Mouse (Mus musculus): ENCODE measurements around the gene Nudt16. TPM values are rescaled to one million over a fixed set of nuclear protein-coding genes. Genes with fewer than 3 reads are reported as not detected.
"Not testable (repeated sequence)": the region's sequence is repeated elsewhere in the genome, so short reads cannot be mapped to it uniquely, and the experiment has no call there.

The Nudt16 gene
- total and polyA plus RNA-seq, 2 experiments from 2014 or later, result 8.1 to 8.9 TPM

- Histone ChIP-seq H3K4me1 (ENCODE audit: control insufficient read depth, insufficient read depth) (peaks cover 8% of the 10 kb centered on the region; the same call in 1 of the 2 replicates), H3K9me3 (replicated peaks; ENCODE audit: control insufficient read depth, low read length) (no peaks in the 10 kb centered on the region), H3K27me3 (ENCODE audit: control insufficient read depth, insufficient read depth, low read length) (no peaks in the 10 kb centered on the region), H3K9ac (replicated peaks; ENCODE audit: low read depth, low read length) (no peak overlapping the region), H3K4me3 (ENCODE audit: low read depth, low read length) (peak overlapping the region; percentile 68), H3K27ac (ENCODE audit: low read depth) (no peak overlapping the region), H3K36me3 (replicated peaks; ENCODE audit: control insufficient read depth, insufficient read depth, low read length) (no peaks in the 10 kb centered on the region), H3K4me2 (ENCODE audit: low read depth, low read length) (peak overlapping the region; percentile 80)
- WGBS, result 20% methylated on average over 5 of the region's 5 CpGs
- ATAC-seq (ENCODE audit: insufficient read depth, low read depth) (0 out of 2 replicates have a peak, but pooled peaks have one; percentile 3), DNase-seq (ENCODE audit: low spot score) (no peak)
- TF ChIP-seq CTCF (IDR thresholded peaks at IDR 0.05; ENCODE audit: low read depth) (no peak), EP300 (IDR thresholded peaks at IDR 0.05; ENCODE audit: low read depth) (no peak)
These were observed 361 bp upstream of the Nudt16 start for GRCm38 (mm10) chr9:105132002-105132367.

- no peak for TF ChIP-seq EP300 (IDR thresholded peaks at IDR 0.05; ENCODE audit: low read depth)
- ATAC-seq (ENCODE audit: insufficient read depth, low read depth) (no peak), DNase-seq (ENCODE audit: low spot score) (no peak)
- Histone ChIP-seq H3K9ac (replicated peaks; ENCODE audit: low read depth, low read length) (no peak overlapping the region), H3K9me3 (replicated peaks; ENCODE audit: control insufficient read depth, low read length) (no peaks in the 10 kb centered on the region), H3K4me3 (ENCODE audit: low read depth, low read length) (no peak overlapping the region), H3K4me2 (ENCODE audit: low read depth, low read length) (peak overlapping the region; percentile 80; the same call in 1 of the 2 replicates), H3K36me3 (replicated peaks; ENCODE audit: control insufficient read depth, insufficient read depth, low read length) (no peaks in the 10 kb centered on the region), H3K27me3 (ENCODE audit: control insufficient read depth, insufficient read depth, low read length) (no peaks in the 10 kb centered on the region), H3K27ac (ENCODE audit: low read depth) (no peak overlapping the region), H3K4me1 (ENCODE audit: control insufficient read depth, insufficient read depth) (peaks cover 8% of the 10 kb centered on the region; the same call in 1 of the 2 replicates)
- 92% methylated on average over 8 of the region's 8 CpGs for WGBS
These were observed 1.3 kb downstream of the Nudt16 start for GRCm38 (mm10) chr9:105130331-105130730.

GRCm38 (mm10) chr9:105125206-105125605, 6.4 kb downstream of the Nudt16 start:
- ATAC-seq (ENCODE audit: insufficient read depth, low read depth); H3K27me3 ChIP-seq (ENCODE audit: control insufficient read depth, insufficient read depth, low read length); H3K9ac ChIP-seq (replicated peaks; ENCODE audit: low read depth, low read length); H3K4me1 ChIP-seq (ENCODE audit: control insufficient read depth, insufficient read depth); DNase-seq (ENCODE audit: low spot score); H3K4me2 ChIP-seq (ENCODE audit: low read depth, low read length); H3K36me3 ChIP-seq (replicated peaks; ENCODE audit: control insufficient read depth, insufficient read depth, low read length); H3K9me3 ChIP-seq (replicated peaks; ENCODE audit: control insufficient read depth, low read length); H3K4me3 ChIP-seq (ENCODE audit: low read depth, low read length); H3K27ac ChIP-seq (ENCODE audit: low read depth): not testable (repeated sequence)
- 54% methylated on average over 3 of the region's 3 CpGs for WGBS

- TF ChIP-seq EP300 (IDR thresholded peaks at IDR 0.05; ENCODE audit: low read depth), result no peak
- TF ChIP-seq CTCF (IDR thresholded peaks at IDR 0.05; ENCODE audit: low read depth), result no peak
- WGBS, result 80% methylated on average over 5 of the region's 5 CpGs
- no peak overlapping the region for H3K9ac ChIP-seq (replicated peaks; ENCODE audit: low read depth, low read length)
- H3K27me3 ChIP-seq (ENCODE audit: control insufficient read depth, insufficient read depth, low read length), result no peaks in the 10 kb centered on the region
- H3K4me3 ChIP-seq (ENCODE audit: low read depth, low read length), result no peak overlapping the region
- H3K4me2 ChIP-seq (ENCODE audit: low read depth, low read length), result no peak overlapping the region
- no peak overlapping the region for H3K27ac ChIP-seq (ENCODE audit: low read depth)
- H3K9me3 ChIP-seq (replicated peaks; ENCODE audit: control insufficient read depth, low read length), result no peaks in the 10 kb centered on the region
- no peaks in the 10 kb centered on the region for H3K4me1 ChIP-seq (ENCODE audit: control insufficient read depth, insufficient read depth)
- DNase-seq (ENCODE audit: low spot score) (no peak), ATAC-seq (ENCODE audit: insufficient read depth, low read depth) (no peak)
- H3K36me3 ChIP-seq (replicated peaks; ENCODE audit: control insufficient read depth, insufficient read depth, low read length), result no peaks in the 10 kb centered on the region
These were observed 27.7 kb downstream of the Nudt16 start for GRCm38 (mm10) chr9:105103893-105104292.

- H3K27ac ChIP-seq (ENCODE audit: low read depth), result no peak overlapping the region
- no peak for DNase-seq (ENCODE audit: low spot score)
- no peaks in the 10 kb centered on the region for H3K4me1 ChIP-seq (ENCODE audit: control insufficient read depth, insufficient read depth)
- no peak overlapping the region for H3K4me2 ChIP-seq (ENCODE audit: low read depth, low read length)
- H3K36me3 ChIP-seq (replicated peaks; ENCODE audit: control insufficient read depth, insufficient read depth, low read length), result no peaks in the 10 kb centered on the region
- H3K27me3 ChIP-seq (ENCODE audit: control insufficient read depth, insufficient read depth, low read length), result no peaks in the 10 kb centered on the region
- H3K9me3 ChIP-seq (replicated peaks; ENCODE audit: control insufficient read depth, low read length), result no peaks in the 10 kb centered on the region
- ATAC-seq (ENCODE audit: insufficient read depth, low read depth), result no peak
- no peak for TF ChIP-seq EP300 (IDR thresholded peaks at IDR 0.05; ENCODE audit: low read depth)
- no peak for TF ChIP-seq CTCF (IDR thresholded peaks at IDR 0.05; ENCODE audit: low read depth)
- H3K9ac ChIP-seq (replicated peaks; ENCODE audit: low read depth, low read length), result no peak overlapping the region
- 30% methylated on average over 1 of the region's 1 CpGs for WGBS
- H3K4me3 ChIP-seq (ENCODE audit: low read depth, low read length), result no peak overlapping the region
These were observed 29.7 kb downstream of the Nudt16 start for GRCm38 (mm10) chr9:105101911-105102310.

GRCm38 (mm10) chr9:105100807-105101570, 30.6 kb downstream of the Nudt16 start:
- DNase-seq (ENCODE audit: low spot score), result no peak
- no peak overlapping the region for H3K4me3 ChIP-seq (ENCODE audit: low read depth, low read length)
- H3K4me1 ChIP-seq (ENCODE audit: control insufficient read depth, insufficient read depth), result no peaks in the 10 kb centered on the region
- no peaks in the 10 kb centered on the region for H3K36me3 ChIP-seq (replicated peaks; ENCODE audit: control insufficient read depth, insufficient read depth, low read length)
- TF ChIP-seq CTCF (IDR thresholded peaks at IDR 0.05; ENCODE audit: low read depth) (no peak), EP300 (IDR thresholded peaks at IDR 0.05; ENCODE audit: low read depth) (no peak)
- no peak for ATAC-seq (ENCODE audit: insufficient read depth, low read depth)
- no peaks in the 10 kb centered on the region for H3K27me3 ChIP-seq (ENCODE audit: control insufficient read depth, insufficient read depth, low read length)
- 53% methylated on average over 15 of the region's 15 CpGs for whole genome bisulfite sequencing
- no peak overlapping the region for H3K4me2 ChIP-seq (ENCODE audit: low read depth, low read length)
- H3K9ac ChIP-seq (replicated peaks; ENCODE audit: low read depth, low read length), result no peak overlapping the region
- no peak overlapping the region; the same call in 1 of the 2 replicates for H3K27ac ChIP-seq (ENCODE audit: low read depth)
- H3K9me3 ChIP-seq (replicated peaks; ENCODE audit: control insufficient read depth, low read length), result no peaks in the 10 kb centered on the region
